Mouse (Mus musculus) brown adipose tissue, adult 24 weeks (tissue): ENCODE results near the gene Cgref1. TPM values are rescaled to one million over a fixed set of nuclear protein-coding genes. Genes with fewer than 3 reads are reported as not detected.

Experiments
- H3K27ac ChIP-seq: fragments of 200-500 bp; replicated peaks from 2 replicates; pipeline ENCODE4 v1.5.1; 2012; ENCODE audit warnings: low read depth, mild to moderate bottlenecking, low read length
- H3K4me1 ChIP-seq: fragments of 200-500 bp; 2 replicates; pipeline ENCODE4 v1.6.1; 2012; ENCODE audit warnings: low read length, mixed read lengths; ENCODE audit not compliant: control insufficient read depth, insufficient read depth, insufficient read length
- H3K4me3 ChIP-seq: fragments of 200-500 bp; 2 replicates; pipeline ENCODE4 v1.5.1; 2012; ENCODE audit warnings: low read depth, mild to moderate bottlenecking, low read length, moderate library complexity; ENCODE audit not compliant: insufficient read depth
- polyA plus RNA-seq: library from polyadenylated mRNA; stranded (reverse); fragments of >200 nt; gene quantifications from 2 replicates; pipeline ENCODE4 v1.2.4, GENCODE M21; 2012; ENCODE audit not compliant: missing spikeins, insufficient read depth, insufficient read length

Gene Cgref1
- polyA plus RNA-seq, result 1.0 TPM in 1 of 2 replicates, not detected in the other

GRCm38 (mm10) chr5:30944956-30945781 is at the start of gene Cgref1:
Gene Cgref1 (minus strand): TSS chr5:30945591.
- peak within 1 kb of the TSS; percentile 46 for H3K4me3 ChIP-seq
- no peak within 1 kb of the TSS for H3K27ac ChIP-seq

DNA sequence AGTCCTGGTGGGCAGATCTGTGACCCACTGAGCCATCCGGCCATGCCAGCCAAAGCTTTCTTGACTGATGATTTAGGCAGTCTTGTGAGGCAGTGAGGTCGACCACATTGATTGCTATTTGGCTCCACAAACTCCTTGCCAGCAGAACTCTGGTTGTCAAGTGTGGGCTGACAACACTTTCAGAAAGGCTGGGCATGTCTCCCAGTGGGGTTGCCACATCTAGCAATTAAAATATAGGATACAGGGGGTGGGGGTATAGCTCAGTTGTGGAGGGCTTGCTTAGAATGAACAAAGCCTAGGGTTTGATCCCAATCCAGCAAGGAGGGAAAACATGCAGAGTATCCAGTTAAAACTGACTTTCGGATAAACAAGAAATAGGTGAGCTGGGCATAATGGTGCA is 48.7 kb upstream of the Cgref1 start:
- Histone ChIP-seq H3K4me3 (no peak overlapping the region), H3K4me1 (no peaks in the 10 kb centered on the region), H3K27ac (no peak overlapping the region)

More at GRCm38 (mm10) chr5:30944956-30945781, at the start of gene Cgref1:
- H3K4me1 ChIP-seq, result 0 out of 2 replicates have a peak, but pooled peaks cover 10% of the 10 kb centered on the region

DNA sequence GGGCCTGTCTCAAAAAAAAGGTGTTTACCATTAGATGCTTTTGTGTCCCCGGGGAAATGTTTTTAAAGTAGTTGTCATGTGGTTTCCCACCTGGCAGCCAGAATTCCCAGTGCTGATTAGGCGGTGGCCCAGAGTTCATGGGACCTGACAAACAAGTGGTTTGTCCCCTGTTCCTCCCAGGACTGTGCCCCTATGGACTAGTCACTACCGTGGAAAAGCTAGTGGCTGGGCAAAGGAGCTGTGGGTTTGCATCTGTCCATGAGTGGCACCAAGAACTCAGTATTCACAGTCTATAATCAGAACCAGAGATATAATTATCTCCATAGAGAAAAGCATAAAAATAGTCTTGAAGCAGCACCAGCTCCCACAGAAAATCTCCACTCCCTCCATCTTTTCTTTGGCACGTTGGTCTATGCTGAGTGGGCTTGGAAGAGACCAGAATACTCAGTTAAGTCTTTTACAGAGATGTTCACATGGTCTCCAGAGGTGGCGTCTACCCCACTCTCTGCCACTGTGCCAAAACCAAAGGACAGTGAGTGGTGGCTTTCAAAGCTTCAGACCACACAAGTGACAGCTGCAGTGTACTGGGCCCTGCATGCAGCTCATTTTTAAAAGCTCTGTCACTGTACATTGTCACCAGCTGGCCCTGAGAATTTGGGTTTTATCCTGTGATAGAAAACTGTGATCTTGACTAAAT is 47.7 kb upstream of the Cgref1 start:
- no peaks in the 10 kb centered on the region for H3K4me1 ChIP-seq
- H3K27ac ChIP-seq, result no peak overlapping the region
- no peak overlapping the region for H3K4me3 ChIP-seq

DNA sequence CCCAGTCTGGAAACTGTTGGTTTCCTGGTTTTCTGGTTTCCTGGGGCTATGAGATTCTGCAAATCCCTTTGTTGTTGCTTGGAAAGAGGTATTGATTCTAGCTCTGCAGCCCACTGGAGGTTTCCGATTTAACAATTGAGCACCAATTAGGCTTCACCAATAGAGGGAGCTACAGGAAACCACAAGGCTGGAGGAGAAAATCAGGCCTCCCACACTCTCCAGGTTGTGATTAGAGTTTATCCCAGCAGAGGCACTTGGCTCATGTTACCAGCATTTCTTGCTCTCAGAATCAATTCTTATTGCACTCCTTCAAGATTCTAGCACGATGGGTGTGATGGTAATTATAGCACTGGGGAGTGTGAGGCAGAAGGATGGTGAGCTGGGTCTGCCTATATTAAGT is 37.0 kb upstream of the Cgref1 start:
- no peak overlapping the region for H3K4me3 ChIP-seq
- H3K27ac ChIP-seq, result no peak overlapping the region

DNA sequence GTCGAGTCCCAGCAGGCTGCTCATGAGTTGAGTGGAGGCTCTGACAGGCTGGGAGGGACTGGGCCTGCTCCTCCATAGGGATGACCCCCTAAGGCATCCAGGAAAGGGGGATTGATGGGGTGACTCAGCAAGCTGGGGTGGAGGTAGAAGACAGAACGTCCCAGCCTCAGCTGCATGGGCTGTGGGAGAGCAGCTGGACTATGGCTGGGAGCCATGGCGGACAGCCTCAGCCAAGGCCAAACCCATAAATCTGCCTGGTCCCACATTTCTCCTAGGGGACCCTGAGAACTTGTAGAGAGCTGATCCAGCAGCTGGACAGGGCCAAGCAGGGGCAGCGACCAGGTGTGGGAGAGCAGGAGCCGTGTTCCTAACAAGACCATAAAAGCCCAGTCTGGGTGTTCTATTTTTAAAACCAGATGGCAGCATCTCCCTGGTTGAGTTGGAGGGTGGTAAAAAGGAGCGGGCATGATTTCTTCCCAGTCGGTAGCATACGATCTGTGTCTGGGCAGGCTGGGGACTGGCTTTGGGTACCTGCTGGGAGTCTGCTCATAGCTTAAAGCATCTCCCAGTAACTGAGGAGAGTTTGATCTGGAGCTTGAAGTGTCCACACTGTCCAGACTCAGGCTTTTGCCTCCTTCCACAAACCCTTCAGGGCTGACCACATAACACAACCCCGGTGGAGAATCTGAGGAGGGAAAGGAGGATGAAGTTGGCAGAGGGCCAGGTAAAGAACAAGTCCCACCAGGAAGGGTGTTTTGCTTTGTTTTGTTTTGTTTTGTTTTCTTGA is 29.7 kb upstream of the Cgref1 start:
- peaks cover 1% of the 10 kb centered on the region; the same call in 1 of the 2 replicates for H3K4me1 ChIP-seq
- no peak overlapping the region for H3K27ac ChIP-seq
- no peak overlapping the region for H3K4me3 ChIP-seq

More for the DNA sequence above, 37.0 kb upstream of the Cgref1 start:
- H3K4me1 ChIP-seq, result no peaks in the 10 kb centered on the region

GRCm38 (mm10) chr5:30969440-30969839 is 24.0 kb upstream of the Cgref1 start:
- Histone ChIP-seq H3K27ac (0 out of 2 replicates have a peak overlapping the region, but pooled peaks have one; percentile 7), H3K4me1 (peaks cover 6% of the 10 kb centered on the region; the same call in 1 of the 2 replicates), H3K4me3 (no peak overlapping the region)

DNA sequence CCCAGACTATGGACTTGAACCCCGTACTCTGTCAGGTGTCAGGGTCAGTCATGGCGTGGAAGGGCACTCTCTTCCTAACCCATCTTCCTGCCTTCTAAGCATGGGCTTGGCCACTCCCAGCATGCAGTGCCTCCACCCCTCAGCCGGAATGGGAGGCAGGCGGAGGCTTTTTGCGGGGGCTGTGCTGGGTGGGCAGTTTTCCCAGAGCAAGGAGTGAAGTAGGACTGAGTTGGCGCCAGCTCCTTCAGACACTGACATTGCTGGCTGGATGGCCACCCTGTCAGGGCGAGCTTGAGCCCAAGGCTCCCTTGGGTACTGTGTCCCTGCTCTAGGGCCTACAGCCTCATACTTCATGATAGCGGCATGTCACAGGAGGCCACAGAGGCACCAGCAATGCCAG is 23.0 kb upstream of the Cgref1 start, which contains the start of gene Tcf23:
Gene Tcf23, plus strand, starts transcription at position 247 of the 400 bp plus-strand sequence.
- Histone ChIP-seq H3K4me1 (peaks cover 6% of the 10 kb centered on the region; the same call in 1 of the 2 replicates), H3K27ac (no peak within 1 kb of the TSS), H3K4me3 (no peak within 1 kb of the TSS)

GRCm38 (mm10) chr5:30966189-30966588 is 20.8 kb upstream of the Cgref1 start:
- Histone ChIP-seq H3K4me1 (peaks cover 7% of the 10 kb centered on the region; the same call in 1 of the 2 replicates), H3K4me3 (no peak overlapping the region), H3K27ac (no peak overlapping the region)

- H3K4me1 ChIP-seq, result peaks cover 7% of the 10 kb centered on the region; the same call in 1 of the 2 replicates
- no peak overlapping the region for H3K27ac ChIP-seq
- H3K4me3 ChIP-seq, result no peak overlapping the region
These were observed 18.5 kb upstream of the Cgref1 start for GRCm38 (mm10) chr5:30963916-30964315.

GRCm38 (mm10) chr5:30961545-30962505 is 16.4 kb upstream of the Cgref1 start:
- no peak overlapping the region for H3K4me3 ChIP-seq
- peaks cover 19% of the 10 kb centered on the region for H3K4me1 ChIP-seq
- H3K27ac ChIP-seq, result peak overlapping the region; percentile 76

DNA sequence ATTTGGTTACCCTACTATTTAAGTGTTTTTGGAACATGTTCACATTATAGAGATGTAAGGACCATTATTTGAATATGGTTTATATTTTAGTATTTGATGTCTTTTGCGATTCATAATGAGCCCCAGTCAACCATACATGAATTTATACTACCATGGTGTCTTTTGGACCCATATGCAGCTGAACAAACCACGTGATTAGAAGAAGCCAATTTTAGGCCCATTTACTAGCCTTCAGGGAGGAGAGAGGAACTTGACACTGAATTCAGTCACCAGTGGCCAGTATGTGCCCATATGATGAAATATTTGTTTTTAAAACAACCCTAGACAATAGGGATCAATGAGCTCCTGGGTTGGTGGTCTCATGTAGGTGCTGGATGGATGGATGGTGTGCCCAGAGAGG is 15.4 kb upstream of the Cgref1 start:
- H3K27ac ChIP-seq, result peak overlapping the region; percentile 77
- no peak overlapping the region for H3K4me3 ChIP-seq
- peaks cover 19% of the 10 kb centered on the region for H3K4me1 ChIP-seq

GRCm38 (mm10) chr5:30959966-30960501 is 14.6 kb upstream of the Cgref1 start, which contains the start of gene Preb:
Gene Preb (minus strand): TSS chr5:30960361.
- peak within 1 kb of the TSS; percentile 81 for H3K27ac ChIP-seq
- peak within 1 kb of the TSS; percentile 84 for H3K4me3 ChIP-seq
- H3K4me1 ChIP-seq, result peaks cover 19% of the 10 kb centered on the region

DNA sequence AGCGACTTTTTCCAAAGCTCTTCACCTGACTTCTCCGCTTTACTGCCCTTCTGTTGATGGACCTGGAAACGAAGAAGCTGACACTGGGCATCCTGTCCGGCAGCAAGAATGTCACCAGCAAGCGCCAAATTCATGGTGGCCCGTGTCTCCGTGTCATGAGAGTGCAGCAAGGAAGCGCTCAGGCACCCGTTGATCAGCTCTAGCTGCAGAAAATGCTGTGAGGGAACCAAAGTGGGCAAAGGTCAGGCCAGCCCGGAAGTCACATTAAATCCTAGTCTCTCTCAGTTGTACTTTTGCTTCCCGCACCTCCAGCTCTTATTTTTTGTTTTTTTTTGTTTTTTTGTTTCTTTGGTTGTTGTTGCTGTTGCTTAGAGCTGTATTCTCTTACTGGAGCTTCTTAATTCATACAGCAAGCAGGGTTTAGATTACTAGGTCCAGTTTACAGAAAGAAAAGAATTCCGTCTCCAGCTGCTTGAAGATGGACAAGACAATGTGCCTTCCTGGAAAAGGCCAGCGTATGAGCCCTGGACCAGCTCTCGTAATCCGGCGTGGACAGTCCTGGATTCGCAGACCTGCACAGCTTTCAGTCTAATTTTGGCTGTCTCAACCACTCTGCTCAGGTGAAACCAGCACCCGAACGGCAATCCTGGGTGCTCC is 13.9 kb upstream of the Cgref1 start:
- H3K27ac ChIP-seq, result peak overlapping the region; percentile 81; the same call in 1 of the 2 replicates
- H3K4me1 ChIP-seq, result peaks cover 19% of the 10 kb centered on the region
- peak overlapping the region; percentile 84 for H3K4me3 ChIP-seq
